Mouse (Mus musculus): ENCODE data around the gene Otud3.
A peak's percentile ranks its signal among the peaks of the same experiment; 100 is the strongest.

Gene Otud3

GRCm38 (mm10) chr4:138852961-138853360 lies 60.8 kb downstream of the Otud3 start:
- no peak for DNase-seq (ENCODE audit: low spot score in 2 of 2)

- DNase-seq (ENCODE audit: low spot score in 2 of 2): peak; percentile 74 to 80
These were observed 62.3 kb downstream of the Otud3 start for GRCm38 (mm10) chr4:138851463-138851862.

All from frontal cortex, postnatal 25 days (tissue).